Mouse (Mus musculus): ENCODE measurements around the gene Gabra1.

Gene Gabra1

GRCm38 (mm10) chr11:42182825-42183152 is at the start of gene Gabra1:
TSS of gene Gabra1 (minus strand) at chr11:42182930.
- no peak for DNase-seq

GRCm38 (mm10) chr11:42181973-42182824 is 531 bp downstream of the Gabra1 start:
- no peak for DNase-seq

GRCm38 (mm10) chr11:42181426-42181825 is 1.3 kb downstream of the Gabra1 start:
- no peak for DNase-seq

- no peak for DNase-seq
Measured at GRCm38 (mm10) chr11:42179535-42179934, 3.2 kb downstream of the Gabra1 start.

- DNase-seq, result no peak
Measured at GRCm38 (mm10) chr11:42178296-42178695, 4.4 kb downstream of the Gabra1 start.

- DNase-seq, result no peak
Measured at GRCm38 (mm10) chr11:42151396-42151795, 31.3 kb downstream of the Gabra1 start.

- DNase-seq, result no peak
Measured at GRCm38 (mm10) chr11:42116931-42117330, 65.8 kb downstream of the Gabra1 start.

GRCm38 (mm10) chr11:42110051-42110450 is 72.7 kb downstream of the Gabra1 start:
- no peak for DNase-seq

GRCm38 (mm10) chr11:42109627-42110026 is 73.1 kb downstream of the Gabra1 start:
- DNase-seq, result no peak

- no peak for DNase-seq
Measured at GRCm38 (mm10) chr11:42095556-42095955, 87.2 kb downstream of the Gabra1 start.
